20 mouse cellular contexts compared by ENCODE assay signal in genomic region chr13:93879426-93879825, GRCm38 (mm10).
DNase-seq lines count a peak whose midpoint lies in the region; ATAC-seq lines count a peak whose summit lies in the region.
"Had no signal": no experiment of that assay in that cellular context is flagged by ENCODE, and none has a peak within 500 bp of the region (broad histone marks: within the 10 kb centered on the region; RNA-seq: fewer than 3 reads in every experiment).

No protein-coding gene starts in this region.

- H3K4me3 ChIP-seq in midbrain, embryonic 11.5 days (ENCODE audit: low read depth, low read length) = no peak overlapping the region
- H3K4me3 ChIP-seq in midbrain, embryonic 13.5 days (replicated peaks) = no peak overlapping the region
- H3K4me3 ChIP-seq: embryonic facial prominence, embryonic 12.5 days; forebrain, embryonic 15.5 days; heart, embryonic 10.5 days; hindbrain, embryonic 12.5 days had no signal

- ATAC-seq in cerebellum, adult (ENCODE audit: insufficient number of reproducible peaks, low FRiP score, low TSS enrichment) = no peak
- ATAC-seq in midbrain, embryonic 11.5 days (ENCODE audit: low FRiP score) = no peak
- no peak for ATAC-seq in midbrain, embryonic 13.5 days
- ATAC-seq: CD4-positive, CD25-positive, alpha-beta regulatory T cell, adult 4 months; forebrain, embryonic 15.5 days; hindbrain, postnatal 0 days had no signal

- no peak overlapping the region for H3K9ac ChIP-seq in midbrain, embryonic 11.5 days (ENCODE audit: low read length)
- H3K9ac ChIP-seq in midbrain, embryonic 13.5 days (replicated peaks) = no peak overlapping the region
- H3K9ac ChIP-seq: embryonic facial prominence, embryonic 12.5 days; forebrain, embryonic 15.5 days; hindbrain, embryonic 12.5 days had no signal

- H3K4me1 ChIP-seq in midbrain, embryonic 11.5 days (ENCODE audit: control insufficient read depth, insufficient read depth, low read length) = no peaks in the 10 kb centered on the region
- peaks cover 5% of the 10 kb centered on the region; the same call in 1 of the 2 replicates for H3K4me1 ChIP-seq in midbrain, embryonic 13.5 days (replicated peaks)
- H3K4me1 ChIP-seq: embryonic facial prominence, embryonic 12.5 days; forebrain, embryonic 15.5 days; hindbrain, embryonic 12.5 days had no signal

- peak; percentile 20 for DNase-seq in cerebellum, adult 11 months
- peak; percentile 12 for DNase-seq in midbrain, embryonic 11.5 days (ENCODE audit: low spot score, missing footprints)
- DNase-seq in cerebellum, postnatal 14 days = peak; percentile 57 to 73
- no peak for DNase-seq in liver
- no peak for DNase-seq in frontal cortex, postnatal 14 days (ENCODE audit: low spot score in 2 of 2)
- DNase-seq: adrenal gland, postnatal 10 days; B cell, adult 2 months; gastrocnemius, postnatal 25 days; heart, postnatal 10 days; heart, postnatal 4 days; kidney, adult 11 months had no signal

- no peaks in the 10 kb centered on the region for H3K9me3 ChIP-seq in midbrain, embryonic 11.5 days (ENCODE audit: control insufficient read depth, low read length)
- no peaks in the 10 kb centered on the region for H3K9me3 ChIP-seq in midbrain, embryonic 13.5 days
- H3K9me3 ChIP-seq: embryonic facial prominence, embryonic 12.5 days; forebrain, embryonic 15.5 days; G1E; heart, embryonic 10.5 days; hindbrain, embryonic 12.5 days had no signal

- H3K4me2 ChIP-seq in midbrain, embryonic 11.5 days = no peak overlapping the region
- H3K4me2 ChIP-seq in midbrain, embryonic 13.5 days (replicated peaks) = no peak overlapping the region
- H3K4me2 ChIP-seq: embryonic facial prominence, embryonic 12.5 days; forebrain, embryonic 15.5 days; hindbrain, embryonic 12.5 days had no signal

- no peaks in the 10 kb centered on the region for H3K27me3 ChIP-seq in midbrain, embryonic 11.5 days (ENCODE audit: control insufficient read depth, insufficient read depth, low read length)
- H3K27me3 ChIP-seq in midbrain, embryonic 13.5 days = no peaks in the 10 kb centered on the region
- H3K27me3 ChIP-seq: embryonic facial prominence, embryonic 12.5 days; forebrain, embryonic 15.5 days; hindbrain, embryonic 12.5 days had no signal

- no peaks in the 10 kb centered on the region for H3K36me3 ChIP-seq in midbrain, embryonic 11.5 days (ENCODE audit: control insufficient read depth, insufficient read depth, low read length)
- no peaks in the 10 kb centered on the region for H3K36me3 ChIP-seq in midbrain, embryonic 13.5 days
- H3K36me3 ChIP-seq: embryonic facial prominence, embryonic 12.5 days; forebrain, embryonic 15.5 days; G1E; heart, embryonic 10.5 days; hindbrain, embryonic 12.5 days had no signal

- WGBS in midbrain, embryonic 11.5 days = 87% methylated on average over 5 of the region's 5 CpGs
- WGBS in midbrain, embryonic 13.5 days = 89% methylated on average over 5 of the region's 5 CpGs

- no peak overlapping the region for H3K27ac ChIP-seq in midbrain, embryonic 11.5 days (ENCODE audit: low read depth, low read length)
- no peak overlapping the region for H3K27ac ChIP-seq in midbrain, embryonic 13.5 days
- H3K27ac ChIP-seq: embryonic facial prominence, embryonic 12.5 days; forebrain, embryonic 15.5 days; heart, embryonic 10.5 days; hindbrain, embryonic 12.5 days; hindbrain, postnatal 0 days had no signal

Comparison
In these comparisons a context has a peak if more than half of its experiments do, and no peak if none do; other contexts are left out.
1. DNase-seq: peak in cerebellum, adult 11 months (single experiment), midbrain, embryonic 11.5 days (single experiment) and cerebellum, postnatal 14 days (2 of 2); none in liver (single experiment) and frontal cortex, postnatal 14 days (0 of 2).